Mouse (Mus musculus): ENCODE results near the gene Csf1. TPM values are rescaled to one million over a fixed set of nuclear protein-coding genes. Genes with fewer than 3 reads are reported as not detected.

Gene Csf1
- polyA plus RNA-seq, 1 experiment from 2014 or later: 10.3 TPM

- Histone ChIP-seq H3K9ac (no peak overlapping the region), H3K36me3 (no peaks in the 10 kb centered on the region), H3K27me3 (no peaks in the 10 kb centered on the region), H3K4me3 (no peak overlapping the region), H3K4me2 (no peak overlapping the region), H3K9me3 (no peaks in the 10 kb centered on the region), H3K4me1 (peaks cover 31% of the 10 kb centered on the region), H3K27ac (no peak overlapping the region)
- WGBS: 29% methylated on average over 5 of the region's 5 CpGs
- ATAC-seq (ENCODE audit: borderline replicate concordance, extremely low read depth, low FRiP score, low TSS enrichment): no peak; the same call in 1 of the 2 replicates
Observed at GRCm38 (mm10) chr3:107714276-107714933, 45.9 kb downstream of the Csf1 start.

- Histone ChIP-seq H3K9me3 (no peaks in the 10 kb centered on the region), H3K27me3 (no peaks in the 10 kb centered on the region), H3K27ac (no peak overlapping the region), H3K4me1 (peaks cover 27% of the 10 kb centered on the region), H3K4me2 (no peak overlapping the region), H3K9ac (no peak overlapping the region), H3K4me3 (no peak overlapping the region), H3K36me3 (no peaks in the 10 kb centered on the region)
- WGBS: 49% methylated on average over 3 of the region's 3 CpGs
- no peak for ATAC-seq (ENCODE audit: borderline replicate concordance, extremely low read depth, low FRiP score, low TSS enrichment)
Observed at GRCm38 (mm10) chr3:107712081-107712480, 48.2 kb downstream of the Csf1 start.

GRCm38 (mm10) chr3:107709156-107709555, 51.1 kb downstream of the Csf1 start:
- Histone ChIP-seq H3K4me3 (no peak overlapping the region), H3K9ac (no peak overlapping the region), H3K27ac (no peak overlapping the region), H3K4me2 (no peak overlapping the region), H3K36me3 (no peaks in the 10 kb centered on the region), H3K27me3 (no peaks in the 10 kb centered on the region), H3K9me3 (no peaks in the 10 kb centered on the region), H3K4me1 (peaks cover 9% of the 10 kb centered on the region; the same call in 1 of the 2 replicates)
- WGBS: 59% methylated on average over 3 of the region's 3 CpGs
- ATAC-seq (ENCODE audit: borderline replicate concordance, extremely low read depth, low FRiP score, low TSS enrichment): no peak

GRCm38 (mm10) chr3:107707239-107707638, 53.0 kb downstream of the Csf1 start:
- Histone ChIP-seq H3K4me2 (no peak overlapping the region), H3K27me3 (no peaks in the 10 kb centered on the region), H3K36me3 (no peaks in the 10 kb centered on the region), H3K4me1 (0 out of 2 replicates have a peak, but pooled peaks cover 3% of the 10 kb centered on the region), H3K27ac (no peak overlapping the region), H3K4me3 (no peak overlapping the region), H3K9me3 (no peaks in the 10 kb centered on the region), H3K9ac (no peak overlapping the region)
- WGBS: 60% methylated on average over 4 of the region's 4 CpGs
- ATAC-seq (ENCODE audit: borderline replicate concordance, extremely low read depth, low FRiP score, low TSS enrichment): no peak

- no peak for ATAC-seq (ENCODE audit: borderline replicate concordance, extremely low read depth, low FRiP score, low TSS enrichment)
- 23% methylated on average over 2 of the region's 2 CpGs for WGBS
- H3K4me2 ChIP-seq: no peak overlapping the region
- no peaks in the 10 kb centered on the region for H3K9me3 ChIP-seq
- no peak overlapping the region for H3K27ac ChIP-seq
- H3K9ac ChIP-seq: no peak overlapping the region
- 0 out of 2 replicates have a peak, but pooled peaks cover 3% of the 10 kb centered on the region for H3K4me1 ChIP-seq
- H3K36me3 ChIP-seq: no peaks in the 10 kb centered on the region
- no peak overlapping the region for H3K4me3 ChIP-seq
- H3K27me3 ChIP-seq: no peaks in the 10 kb centered on the region
Observed at GRCm38 (mm10) chr3:107706164-107706563, 54.1 kb downstream of the Csf1 start.

- ATAC-seq (ENCODE audit: borderline replicate concordance, extremely low read depth, low FRiP score, low TSS enrichment): no peak
- no peak overlapping the region for H3K27ac ChIP-seq
- H3K9ac ChIP-seq: no peak overlapping the region
- no peaks in the 10 kb centered on the region for H3K36me3 ChIP-seq
- WGBS: 61% methylated on average over 1 of the region's 1 CpGs
- H3K27me3 ChIP-seq: no peaks in the 10 kb centered on the region
- H3K9me3 ChIP-seq: no peaks in the 10 kb centered on the region
- H3K4me3 ChIP-seq: no peak overlapping the region
- no peak overlapping the region for H3K4me2 ChIP-seq
- H3K4me1 ChIP-seq: 0 out of 2 replicates have a peak, but pooled peaks cover 3% of the 10 kb centered on the region
Observed at GRCm38 (mm10) chr3:107704371-107704705, 55.9 kb downstream of the Csf1 start.

- H3K27ac ChIP-seq: no peak overlapping the region
- H3K4me1 ChIP-seq: 0 out of 2 replicates have a peak, but pooled peaks cover 3% of the 10 kb centered on the region
- ATAC-seq (ENCODE audit: borderline replicate concordance, extremely low read depth, low FRiP score, low TSS enrichment): no peak
- no peaks in the 10 kb centered on the region for H3K36me3 ChIP-seq
- H3K9me3 ChIP-seq: no peaks in the 10 kb centered on the region
- H3K4me3 ChIP-seq: no peak overlapping the region
- WGBS: 81% methylated on average over 7 of the region's 7 CpGs
- H3K9ac ChIP-seq: no peak overlapping the region
- no peak overlapping the region for H3K4me2 ChIP-seq
- no peaks in the 10 kb centered on the region for H3K27me3 ChIP-seq
Observed at GRCm38 (mm10) chr3:107703675-107704370, 56.4 kb downstream of the Csf1 start.

- Histone ChIP-seq H3K27ac (no peak overlapping the region), H3K27me3 (no peaks in the 10 kb centered on the region), H3K9ac (no peak overlapping the region), H3K4me1 (peaks cover 5% of the 10 kb centered on the region; the same call in 1 of the 2 replicates), H3K9me3 (no peaks in the 10 kb centered on the region), H3K36me3 (no peaks in the 10 kb centered on the region), H3K4me2 (no peak overlapping the region), H3K4me3 (no peak overlapping the region)
- ATAC-seq (ENCODE audit: borderline replicate concordance, extremely low read depth, low FRiP score, low TSS enrichment): no peak
- 93% methylated on average over 1 of the region's 1 CpGs for WGBS
Observed at GRCm38 (mm10) chr3:107701767-107702394, 58.4 kb downstream of the Csf1 start.

GRCm38 (mm10) chr3:107700625-107701024, 59.6 kb downstream of the Csf1 start:
- Histone ChIP-seq H3K9ac (no peak overlapping the region), H3K4me2 (no peak overlapping the region), H3K4me1 (peaks cover 5% of the 10 kb centered on the region; the same call in 1 of the 2 replicates), H3K36me3 (no peaks in the 10 kb centered on the region), H3K27me3 (no peaks in the 10 kb centered on the region), H3K27ac (no peak overlapping the region), H3K9me3 (no peaks in the 10 kb centered on the region), H3K4me3 (no peak overlapping the region)
- ATAC-seq (ENCODE audit: borderline replicate concordance, extremely low read depth, low FRiP score, low TSS enrichment): no peak
- 78% methylated on average over 2 of the region's 2 CpGs for WGBS

GRCm38 (mm10) chr3:107696910-107697309, 63.4 kb downstream of the Csf1 start:
- peak; percentile 4 for ATAC-seq (ENCODE audit: borderline replicate concordance, extremely low read depth, low FRiP score, low TSS enrichment)
- no peak overlapping the region for H3K27ac ChIP-seq

GRCm38 (mm10) chr3:107695948-107696881, 64.1 kb downstream of the Csf1 start, which contains the start of gene Ahcyl1:
Gene Ahcyl1, minus strand, starts transcription at chr3:107696560.
- peak; percentile 99 for ATAC-seq (ENCODE audit: borderline replicate concordance, extremely low read depth, low FRiP score, low TSS enrichment)
- no peaks in the 10 kb centered on the region for H3K36me3 ChIP-seq
- H3K27me3 ChIP-seq: no peaks in the 10 kb centered on the region
- peaks cover 22% of the 10 kb centered on the region for H3K4me1 ChIP-seq
- peak within 1 kb of the TSS; percentile 81 for H3K4me2 ChIP-seq
- under 1% methylated on average over 89 of the region's 93 CpGs for WGBS
- peak within 1 kb of the TSS; percentile 96 for H3K27ac ChIP-seq
- no peaks in the 10 kb centered on the region for H3K9me3 ChIP-seq
- H3K4me3 ChIP-seq: peak within 1 kb of the TSS; percentile 82
- peak within 1 kb of the TSS; percentile 94 for H3K9ac ChIP-seq

More at GRCm38 (mm10) chr3:107696910-107697309, 63.4 kb downstream of the Csf1 start:
- Histone ChIP-seq H3K4me1 (peaks cover 22% of the 10 kb centered on the region), H3K36me3 (no peaks in the 10 kb centered on the region), H3K27me3 (no peaks in the 10 kb centered on the region), H3K4me2 (peak overlapping the region; percentile 40), H3K4me3 (no peak overlapping the region), H3K9me3 (no peaks in the 10 kb centered on the region), H3K9ac (no peak overlapping the region; the same call in 1 of the 2 replicates)
- 18% methylated on average over 3 of the region's 3 CpGs for WGBS

Data from lung, embryonic 15.5 days (tissue).